Mouse (Mus musculus): ENCODE measurements around the gene 1700109H08Rik.
"Not testable (repeated sequence)": the region's sequence is repeated elsewhere in the genome, so short reads cannot be mapped to it uniquely, and the experiment has no call there.

Gene 1700109H08Rik

DNA sequence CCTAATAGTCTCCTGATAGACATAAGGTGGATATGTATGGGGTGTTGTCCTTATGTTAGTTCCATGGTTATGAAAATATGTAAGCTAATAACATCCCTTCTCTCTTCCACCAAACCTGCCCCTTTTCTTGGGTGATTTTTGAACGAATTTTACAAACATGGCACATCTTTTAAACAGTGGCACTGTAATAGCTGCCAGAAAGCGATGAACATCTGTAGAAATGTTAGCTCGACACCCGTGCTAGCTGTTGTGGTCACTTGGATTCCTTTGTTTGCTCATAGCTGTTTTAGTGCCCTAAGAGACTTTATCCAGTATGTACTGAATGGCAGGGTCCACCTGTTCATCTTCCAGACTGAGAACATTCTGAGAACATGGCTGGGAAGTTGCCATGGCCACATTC is at the start of gene 1700109H08Rik:
TSS of gene 1700109H08Rik (plus strand) at position 301 of the 400 bp plus-strand sequence.
- DNase-seq (ENCODE audit: low read depth) = no peak

DNA sequence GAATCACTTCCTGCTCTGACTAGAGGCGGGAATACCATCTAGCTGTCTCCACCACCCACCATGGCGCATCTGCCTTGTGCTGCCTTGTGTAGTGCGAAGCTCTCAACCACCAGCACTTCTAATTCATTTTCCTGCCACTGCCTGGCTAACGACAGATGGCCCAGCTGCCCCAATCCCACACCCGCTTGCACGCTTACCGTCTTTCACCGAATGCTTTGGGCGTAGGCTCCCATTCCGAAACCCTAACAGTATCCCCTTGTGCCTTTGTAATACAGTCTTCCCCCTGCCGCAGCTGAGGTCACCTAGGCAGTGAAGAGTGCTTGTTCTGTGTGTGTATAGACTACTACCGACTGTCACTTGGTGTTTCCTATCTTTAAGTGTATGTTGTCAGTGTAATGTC is 49.6 kb upstream of the 1700109H08Rik start:
- DNase-seq (ENCODE audit: low read depth) = no peak

DNA sequence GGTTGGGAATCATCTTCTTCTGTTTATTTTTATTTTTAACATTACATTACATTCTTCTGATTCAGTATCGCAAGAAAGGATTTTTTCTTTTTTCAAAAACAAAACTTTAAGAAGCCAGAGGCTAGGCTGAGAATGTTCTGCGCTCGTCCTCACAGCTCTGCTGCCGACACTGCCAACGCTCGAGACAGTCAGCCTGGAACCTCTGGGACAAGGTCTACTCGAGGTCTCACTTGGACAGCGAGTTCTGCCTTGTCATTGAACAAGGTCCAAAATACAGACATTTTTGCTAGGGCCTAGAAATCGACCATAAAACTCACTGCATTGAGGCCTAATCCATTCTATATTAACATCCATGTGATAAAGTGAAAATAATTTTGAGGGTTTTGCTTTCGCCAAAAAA is 48.5 kb upstream of the 1700109H08Rik start:
- no peak for DNase-seq (ENCODE audit: low read depth)

DNA sequence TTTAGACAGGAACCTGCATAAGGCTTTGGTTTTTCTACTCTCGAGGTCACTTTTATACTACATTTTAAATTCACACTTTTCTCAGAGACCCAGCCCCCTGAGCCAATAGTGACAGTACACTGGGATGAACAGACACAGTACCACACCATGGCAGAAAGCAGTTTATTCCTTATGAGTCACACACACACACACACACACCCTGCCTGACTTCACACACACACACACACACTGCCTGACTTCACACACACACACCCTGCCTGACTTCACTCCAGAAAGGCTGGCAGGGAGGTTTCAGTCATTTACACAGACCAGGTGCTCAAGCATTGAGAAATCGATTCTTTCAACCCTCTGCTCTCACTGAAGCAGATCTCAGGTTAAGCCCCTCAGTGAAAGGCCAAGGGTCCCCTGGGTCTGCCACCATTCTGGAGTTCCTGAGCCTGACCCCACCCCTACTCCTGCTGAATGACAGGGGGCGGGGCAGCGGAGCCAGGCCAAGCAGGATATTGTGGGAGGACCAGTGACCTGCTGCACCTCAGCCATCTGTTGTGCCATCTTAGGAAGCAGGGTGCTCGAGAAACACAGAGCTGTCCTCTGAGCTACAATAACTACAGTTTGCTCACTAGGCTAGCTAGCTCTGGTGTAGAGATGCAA is 44.2 kb upstream of the 1700109H08Rik start:
- DNase-seq (ENCODE audit: low read depth) = no peak

DNA sequence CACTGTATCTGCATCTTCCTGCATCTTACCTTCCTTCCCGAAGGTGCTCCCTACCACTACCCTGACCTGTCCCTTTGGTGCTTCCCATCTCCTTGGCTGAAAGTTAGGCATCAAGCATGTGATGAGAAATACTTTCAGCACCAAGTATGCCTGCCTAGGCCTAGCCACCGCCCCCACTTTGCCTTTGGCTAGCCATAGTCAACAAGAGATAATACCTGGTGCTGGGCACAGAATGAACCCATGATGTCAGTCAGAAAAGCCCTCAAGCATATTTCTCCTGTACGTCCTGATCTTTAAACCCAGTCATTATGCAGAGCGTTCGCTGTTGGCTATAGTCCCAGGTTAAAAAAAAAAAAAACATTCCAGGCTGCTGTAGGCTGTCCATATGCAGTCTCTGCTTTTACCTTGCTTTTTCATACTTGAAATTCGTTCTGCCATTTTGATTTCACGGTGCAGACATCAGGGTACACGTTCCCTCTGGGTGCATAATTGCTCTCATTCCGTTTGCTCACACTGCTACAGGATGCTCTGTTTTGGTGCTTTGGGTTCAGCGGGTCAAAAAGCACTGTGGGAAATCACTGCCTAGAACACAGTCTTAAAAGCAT is 41.7 kb upstream of the 1700109H08Rik start:
- no peak for DNase-seq (ENCODE audit: low read depth)

DNA sequence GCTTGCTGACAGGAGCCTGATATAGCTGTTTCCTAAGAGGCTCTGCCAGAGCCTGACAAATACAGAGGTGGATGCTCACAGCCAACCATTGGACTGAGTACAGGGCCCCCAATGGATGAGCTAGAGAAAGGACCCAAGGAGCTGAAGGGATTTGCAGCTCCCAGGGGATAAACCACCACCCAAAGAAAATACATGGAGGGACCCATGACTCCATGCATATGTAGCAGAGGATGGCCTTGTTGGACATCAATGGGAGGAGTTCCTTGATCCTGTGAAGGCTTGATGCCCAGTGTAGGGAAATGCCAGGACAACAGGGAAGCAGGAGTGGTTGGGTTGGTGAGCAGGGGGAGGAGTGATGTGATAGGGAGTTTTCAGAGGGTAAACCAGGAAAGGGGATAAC is 39.3 kb upstream of the 1700109H08Rik start:
- DNase-seq (ENCODE audit: low read depth) = not testable (repeated sequence)

DNA sequence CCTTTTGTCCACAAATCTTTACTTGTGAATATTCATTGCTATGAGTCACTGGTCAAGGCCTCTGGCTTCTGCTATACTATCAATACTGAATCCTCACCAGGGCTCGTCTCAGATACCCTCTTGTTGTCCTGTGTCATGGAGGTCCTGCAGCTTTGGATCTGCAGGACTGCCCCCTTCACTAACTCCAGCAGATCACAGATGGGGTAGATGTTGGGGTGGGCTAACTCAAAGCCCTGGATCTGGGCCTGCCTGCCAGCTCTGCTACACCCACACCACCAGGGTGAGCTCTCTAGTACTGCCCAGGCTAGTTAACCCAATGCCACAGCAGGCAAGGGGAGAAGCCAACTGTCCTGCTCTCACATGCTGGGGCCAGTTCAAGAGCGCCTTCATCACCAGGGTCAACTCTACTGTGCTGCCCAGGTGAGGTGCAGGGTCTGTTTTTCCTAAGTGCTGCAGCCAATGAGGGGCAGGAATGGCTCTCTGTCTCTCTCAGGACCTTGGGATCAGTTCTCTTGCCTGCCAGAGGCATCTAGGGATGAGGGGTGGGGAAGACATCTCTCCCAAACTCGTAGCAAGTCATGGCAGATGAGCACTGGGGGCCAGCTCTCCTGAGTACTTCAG is 34.7 kb upstream of the 1700109H08Rik start:
- DNase-seq (ENCODE audit: low read depth) = no peak

DNA sequence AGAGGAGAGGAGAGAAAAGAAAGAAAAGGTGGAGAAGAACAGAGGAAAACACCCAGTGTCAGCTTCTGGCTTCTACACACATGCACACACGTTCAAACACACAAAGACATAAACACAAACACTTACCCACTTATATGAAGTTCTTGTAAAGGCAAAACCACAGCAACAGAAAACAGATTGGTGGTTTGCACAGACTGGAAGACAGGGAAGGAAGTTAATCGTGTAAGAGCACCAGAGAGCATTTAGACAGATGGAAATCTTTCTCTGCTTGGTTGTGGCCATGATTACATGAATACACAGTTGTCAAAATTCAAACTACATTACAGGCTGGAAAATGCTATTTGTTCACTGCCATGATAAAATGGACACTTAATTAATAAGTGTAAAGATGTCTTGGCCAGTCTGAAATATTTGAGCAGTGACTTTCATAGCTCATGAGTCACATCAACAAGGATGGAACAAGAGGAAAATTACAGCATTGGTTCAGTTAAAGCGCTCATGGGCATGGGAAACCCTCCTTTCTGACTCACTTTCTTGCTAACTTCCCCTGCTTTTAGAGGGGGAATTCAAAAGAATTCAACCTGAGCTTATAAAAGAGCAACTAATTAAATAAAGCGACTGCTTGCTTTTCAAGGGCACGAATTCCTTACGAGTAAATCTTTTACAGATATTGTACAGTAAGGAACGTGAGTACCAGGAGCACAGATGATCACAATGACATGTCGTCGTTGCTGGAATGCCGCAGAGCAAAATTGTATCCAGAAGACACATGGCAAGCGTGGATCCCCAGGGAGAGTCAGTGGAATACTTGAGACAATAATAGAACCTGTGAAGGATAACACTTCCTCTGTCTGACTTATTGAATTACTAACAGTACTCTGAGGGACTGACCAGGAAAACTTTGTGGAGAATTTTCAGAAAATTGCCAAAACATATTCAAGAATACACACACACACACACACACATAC is 32.6 kb upstream of the 1700109H08Rik start:
- no peak for DNase-seq (ENCODE audit: low read depth)

DNA sequence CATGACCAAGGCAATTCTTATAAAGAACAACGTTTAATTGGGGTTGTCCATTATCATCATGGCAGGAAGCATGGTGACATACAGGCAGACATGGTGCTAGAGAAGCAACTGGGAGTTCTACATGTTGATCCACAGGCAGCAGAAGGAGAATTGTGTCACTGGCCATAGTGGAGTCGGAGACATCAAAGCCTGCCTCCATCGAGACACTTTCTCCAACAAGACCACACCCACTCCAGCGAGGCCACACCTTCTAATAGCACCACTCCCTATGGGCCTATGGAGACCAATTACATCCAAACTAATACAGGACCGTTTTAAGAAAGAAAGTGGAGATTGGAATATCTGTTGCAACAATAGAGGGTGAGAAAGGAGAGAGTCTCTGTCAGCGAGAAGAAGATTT is 29.5 kb upstream of the 1700109H08Rik start:
- DNase-seq (ENCODE audit: low read depth) = no peak

DNA sequence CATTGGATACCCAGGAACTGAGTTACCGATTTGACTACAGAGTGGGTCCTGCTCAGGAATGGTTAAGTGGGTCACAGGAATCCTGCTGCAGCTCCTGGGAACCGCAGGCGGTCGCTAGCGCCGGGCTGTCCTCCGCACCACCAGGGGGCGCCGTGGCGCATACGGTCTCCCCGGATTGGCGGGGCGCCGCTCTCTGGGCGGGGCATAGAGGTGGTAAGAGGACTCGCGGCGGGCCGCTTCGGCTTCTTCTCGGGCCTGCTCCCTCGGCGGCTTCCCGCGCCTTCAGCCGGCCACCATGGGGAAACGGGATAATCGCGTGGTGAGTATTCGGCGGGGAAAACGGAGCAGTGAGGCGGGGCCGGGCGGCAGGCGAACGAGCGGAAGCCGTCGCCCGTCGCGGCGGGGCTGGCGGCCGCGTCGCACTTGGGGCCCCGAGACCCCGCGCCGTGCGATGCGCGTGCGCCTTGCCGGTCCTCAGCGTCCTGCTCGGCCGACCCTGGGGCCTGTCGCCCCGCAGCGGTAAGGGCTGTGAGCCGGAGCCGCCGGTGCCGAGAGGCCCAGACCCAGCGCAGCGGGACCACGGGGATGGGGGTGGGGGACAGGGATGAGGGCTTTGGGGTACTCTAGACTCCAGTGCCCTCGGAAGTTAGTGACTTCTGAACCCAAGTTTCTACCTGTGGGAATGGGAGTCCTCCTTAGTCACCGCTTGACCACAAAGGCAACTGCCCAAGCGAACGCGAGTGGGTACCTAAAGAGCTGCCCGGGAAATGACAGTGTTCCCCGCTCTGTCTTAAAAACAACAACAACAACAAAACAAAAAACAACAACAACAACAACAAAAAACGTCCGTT is 27.5 kb upstream of the 1700109H08Rik start, which contains the start of gene Fam133b:
TSS of gene Fam133b (plus strand) at position 205 of the 851 bp plus-strand sequence.
- DNase-seq (ENCODE audit: low read depth) = peak; percentile 82

DNA sequence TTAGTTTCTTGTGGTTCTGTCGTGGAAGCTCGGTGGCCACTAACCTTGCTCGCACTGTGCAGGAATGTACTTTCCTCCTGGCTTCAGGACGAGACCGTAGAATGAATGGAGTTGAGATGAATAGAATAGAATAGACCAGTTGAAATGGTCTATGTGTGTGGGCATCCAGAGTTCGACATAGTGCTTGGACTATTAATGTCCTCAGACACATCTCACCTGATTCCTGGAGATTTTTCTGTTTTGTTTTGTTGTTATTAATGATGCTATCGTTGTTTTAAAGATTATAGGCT is 26.9 kb upstream of the 1700109H08Rik start:
- DNase-seq (ENCODE audit: low read depth) = no peak

DNA sequence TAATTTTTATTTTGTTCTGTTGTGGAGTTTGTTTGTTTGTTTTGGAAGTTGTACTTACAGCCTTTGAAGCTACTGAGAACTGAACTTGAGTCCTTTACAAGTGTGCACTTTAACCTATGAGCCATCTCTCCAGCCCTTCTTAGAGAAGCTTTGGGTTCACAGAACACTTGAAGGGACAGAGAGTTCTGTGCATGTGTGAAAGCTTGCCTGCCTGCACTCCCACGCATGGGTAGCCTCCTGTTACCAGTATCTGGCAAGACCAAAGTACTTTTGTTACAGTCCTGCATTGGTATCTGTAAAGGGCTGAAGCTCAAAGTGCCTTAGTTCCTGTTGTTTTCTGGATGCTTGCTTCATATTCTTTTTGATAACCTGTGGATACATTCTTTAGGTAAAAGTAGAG is 25.1 kb upstream of the 1700109H08Rik start:
- DNase-seq (ENCODE audit: low read depth) = no peak

DNA sequence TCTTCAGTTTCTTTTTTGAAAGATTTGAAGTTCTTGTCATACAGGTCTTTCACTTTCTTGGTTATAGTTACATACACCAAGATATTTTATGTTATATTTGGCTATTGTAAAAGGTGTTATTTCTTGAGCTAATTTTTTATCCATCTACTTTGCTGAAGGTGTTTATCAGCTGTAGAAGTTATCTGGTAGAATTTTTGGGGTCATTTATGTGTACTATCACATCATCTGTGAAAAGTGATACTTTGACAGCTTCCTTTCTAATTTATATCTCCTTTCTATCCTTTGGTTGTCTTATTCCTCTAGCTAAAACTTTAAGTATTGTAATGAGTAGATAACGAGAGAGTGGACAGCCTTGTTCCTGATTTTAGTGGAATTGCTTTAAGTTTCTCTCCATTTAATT is 19.9 kb upstream of the 1700109H08Rik start:
- DNase-seq (ENCODE audit: low read depth) = no peak

DNA sequence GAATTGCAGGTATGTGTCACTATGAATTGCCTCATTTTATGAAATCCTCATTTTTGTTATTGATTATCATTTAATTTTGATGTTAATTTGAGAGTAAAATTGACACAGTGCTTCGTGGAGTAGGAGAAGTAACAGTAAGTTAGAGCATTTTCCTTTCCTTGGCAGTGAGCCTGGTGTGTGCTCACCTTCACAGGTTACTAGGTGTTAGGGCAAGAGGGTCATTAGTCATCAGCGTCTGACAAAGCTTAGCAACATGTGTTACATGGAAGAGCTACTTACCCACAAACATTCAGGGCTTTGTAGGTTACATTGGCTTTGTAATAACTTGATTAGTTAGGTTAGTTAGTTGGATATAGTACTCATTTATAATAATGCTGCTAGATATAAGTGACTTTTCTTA is 17.2 kb upstream of the 1700109H08Rik start:
- DNase-seq (ENCODE audit: low read depth) = no peak

DNA sequence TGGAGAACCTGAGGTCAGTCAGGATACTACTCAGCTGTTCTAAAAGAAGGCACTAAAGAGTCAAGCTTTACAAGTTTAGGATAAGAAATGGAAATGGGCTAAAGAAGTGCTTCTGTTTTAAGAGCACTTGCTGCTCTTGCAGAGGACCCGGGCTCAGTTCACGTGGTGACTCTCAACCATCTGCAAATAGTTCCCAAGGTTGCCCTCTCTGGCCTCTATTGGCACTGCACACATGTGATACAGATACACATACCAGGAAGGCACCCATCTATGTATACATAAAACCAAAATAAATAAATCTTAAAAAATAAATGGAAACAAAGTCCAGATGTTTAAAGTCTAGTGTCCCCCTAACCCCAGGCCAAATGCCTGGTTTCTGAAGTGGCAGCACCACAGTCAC is 3.5 kb downstream of the 1700109H08Rik start:
- no peak for DNase-seq (ENCODE audit: low read depth)

DNA sequence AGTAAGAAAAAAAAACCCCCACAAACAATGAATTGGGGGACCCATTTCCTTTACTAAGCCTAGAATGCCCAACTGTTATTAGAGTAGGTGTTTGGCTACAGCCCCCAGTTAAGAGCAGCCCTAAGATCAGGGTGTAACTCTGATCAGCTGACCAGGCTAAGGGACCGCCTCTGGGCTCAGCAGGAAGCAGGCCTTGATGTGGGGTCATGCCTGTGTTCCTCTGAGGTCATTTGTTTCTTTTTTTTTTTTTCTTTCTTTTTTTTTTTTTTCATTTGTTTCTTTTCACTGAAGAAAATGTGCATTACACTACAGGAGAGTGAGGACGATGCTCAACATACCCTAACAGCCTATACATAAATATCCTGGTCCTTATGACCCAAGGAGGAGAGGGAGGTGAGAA is 6.6 kb downstream of the 1700109H08Rik start:
- DNase-seq (ENCODE audit: low read depth) = no peak

DNA sequence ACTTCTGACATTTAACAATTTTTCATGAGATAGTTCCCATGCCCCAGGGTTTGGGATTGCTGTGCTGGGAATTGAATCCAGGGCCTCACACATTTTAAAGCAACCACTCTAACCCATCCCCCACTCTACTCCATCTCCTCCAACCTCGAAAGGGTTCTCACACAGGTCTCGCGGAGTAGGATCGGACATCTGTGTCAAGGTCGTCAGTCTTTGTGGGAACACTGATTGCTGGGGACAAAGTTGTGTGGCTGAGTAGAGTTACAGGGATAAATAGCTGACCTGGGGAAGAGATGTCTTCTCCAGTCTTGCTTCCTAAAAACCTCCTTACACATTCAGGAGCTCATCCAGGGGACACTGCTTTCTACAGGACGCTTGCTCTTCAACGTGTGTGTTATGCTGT is 7.7 kb downstream of the 1700109H08Rik start:
- no peak for DNase-seq (ENCODE audit: low read depth)

DNA sequence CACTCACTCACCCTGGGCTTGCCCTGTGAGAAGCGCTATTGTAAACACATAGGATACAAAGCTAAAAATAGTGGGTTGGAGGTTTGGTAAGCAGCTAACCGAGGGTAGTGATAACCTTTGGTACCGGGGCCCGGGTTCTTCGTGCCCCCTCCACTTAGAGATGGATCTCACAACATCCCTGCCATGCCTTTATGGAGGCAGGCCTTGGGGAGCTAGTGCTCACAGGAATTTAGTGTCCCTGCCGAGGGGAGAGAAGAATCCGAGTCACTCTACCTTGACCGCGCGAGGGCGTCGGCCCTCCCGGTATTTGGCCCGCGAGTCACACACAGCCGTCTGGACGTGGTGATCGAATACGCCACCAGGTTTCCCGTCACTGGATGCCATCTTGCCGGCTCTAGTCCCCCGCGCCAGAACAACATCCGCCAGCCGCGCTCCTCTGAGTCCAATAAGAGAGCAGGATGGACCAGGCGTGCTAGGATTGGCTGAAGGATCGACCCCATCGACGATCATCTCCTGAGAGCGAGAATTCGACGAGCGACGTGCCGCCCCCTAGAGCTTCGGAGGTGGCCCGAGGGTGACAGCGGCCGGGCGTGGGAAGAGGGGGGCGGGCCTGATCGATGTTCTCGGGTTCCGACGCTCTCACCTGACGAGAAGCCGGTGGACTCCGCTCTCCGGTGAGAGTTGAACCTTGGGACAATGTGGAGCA is 24.5 kb downstream of the 1700109H08Rik start, which contains the start of gene Pex1:
TSS of gene Pex1 (plus strand) at position 374 of the 706 bp plus-strand sequence.
- peak; percentile 96 for DNase-seq (ENCODE audit: low read depth)

DNA sequence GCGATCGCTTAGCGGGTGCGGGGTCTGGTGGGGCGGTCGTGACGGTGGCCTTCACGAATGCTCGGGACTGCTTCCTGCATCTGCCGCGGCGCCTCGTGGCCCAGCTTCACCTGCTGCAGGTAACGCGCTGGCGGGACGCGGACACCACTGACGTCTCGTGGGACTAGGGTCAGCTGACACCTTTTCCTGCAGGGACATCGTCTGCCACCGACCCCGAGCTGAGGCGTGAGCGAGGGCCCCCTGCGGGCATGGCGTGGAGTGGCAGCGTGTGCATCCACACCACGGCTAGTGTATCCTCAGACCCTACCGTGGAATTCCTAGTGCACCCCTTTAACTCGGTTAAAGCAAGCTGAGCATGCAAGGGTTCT is 25.0 kb downstream of the 1700109H08Rik start, which contains the start of gene Rbm48:
TSS of gene Rbm48 (minus strand) at position 187 of the 368 bp plus-strand sequence.
- peak; percentile 42 for DNase-seq (ENCODE audit: low read depth)

DNA sequence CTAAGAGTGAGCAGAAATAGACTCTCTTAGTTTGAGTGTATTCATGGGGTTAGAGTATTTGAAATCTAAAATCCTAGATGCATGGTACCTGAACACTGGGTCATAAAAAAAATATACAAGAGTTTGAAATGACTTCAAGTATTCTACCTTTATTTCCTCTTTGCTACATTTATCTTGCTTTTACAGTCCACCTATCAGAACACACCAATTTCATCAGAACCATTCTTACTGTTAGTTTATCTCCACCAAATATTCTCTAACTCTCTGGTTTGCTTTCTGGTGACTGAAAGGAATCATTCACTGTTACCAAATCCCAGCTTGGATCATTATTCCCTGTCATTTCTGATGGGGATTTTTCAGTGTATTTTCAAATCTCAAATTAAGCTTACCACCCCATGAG is 25.8 kb downstream of the 1700109H08Rik start:
- no peak for DNase-seq (ENCODE audit: low read depth)

DNA sequence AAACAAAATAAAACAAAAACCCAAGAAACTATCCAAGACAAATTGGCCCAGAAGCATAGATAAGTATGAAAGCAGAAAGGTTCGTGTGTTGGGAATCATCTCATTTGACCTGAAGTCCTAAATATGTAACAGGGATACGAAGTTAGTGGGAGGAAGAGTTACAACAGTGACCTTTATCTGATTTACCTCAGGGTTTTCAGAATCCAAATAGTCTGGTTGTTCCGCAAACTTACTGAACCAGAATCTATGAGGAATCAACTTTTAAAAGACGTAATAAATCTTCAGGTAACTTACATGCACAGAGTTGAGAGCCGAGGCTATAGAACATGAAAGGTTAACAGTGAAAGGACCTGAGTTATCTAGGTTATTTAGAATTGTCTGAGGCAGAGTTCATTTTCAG is 27.4 kb downstream of the 1700109H08Rik start:
- DNase-seq (ENCODE audit: low read depth) = no peak
